Mouse (Mus musculus): ENCODE results near the gene 2210408I21Rik.
"Not testable (repeated sequence)": the region's sequence is repeated elsewhere in the genome, so short reads cannot be mapped to it uniquely, and the experiment has no call there.

The 2210408I21Rik gene

DNA sequence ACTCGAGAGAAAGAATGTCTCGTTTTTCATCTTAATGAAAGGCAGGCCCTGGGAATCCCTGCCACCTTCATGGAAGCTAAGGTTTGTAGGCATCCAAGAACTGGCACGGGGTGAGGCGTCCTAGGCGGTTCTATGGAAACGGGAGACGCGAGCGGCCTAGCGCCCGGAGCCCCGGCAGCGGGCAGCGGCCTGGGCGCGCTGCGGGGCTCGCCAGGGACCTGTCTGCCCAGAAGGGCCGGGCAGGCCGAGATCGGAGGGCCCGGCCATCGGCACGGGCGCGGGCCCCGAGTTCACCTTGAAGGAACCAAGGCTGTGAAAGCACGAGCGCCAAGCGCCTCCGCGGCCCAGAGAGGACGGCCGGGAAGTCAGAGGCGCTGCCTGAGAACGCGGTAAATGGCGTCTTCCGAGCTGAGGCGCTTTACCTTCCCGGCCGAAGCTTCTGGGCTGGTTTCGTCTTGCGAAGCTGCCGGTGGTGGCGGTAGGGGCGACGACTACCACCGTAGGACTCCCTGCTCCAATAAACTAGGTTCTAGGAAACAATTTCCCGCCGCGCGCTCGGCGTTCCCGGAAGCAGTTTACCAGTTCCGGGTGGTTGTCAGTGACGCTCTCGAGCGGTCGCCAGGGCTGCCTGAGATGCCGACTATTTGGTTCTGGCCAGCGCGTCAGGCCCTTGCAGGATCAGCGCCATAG is at the start of gene 2210408I21Rik, which contains the start of gene Slf1:
Gene 2210408I21Rik, plus strand, starts transcription at position 610 of the 690 bp plus-strand sequence.
Gene Slf1, minus strand, starts transcription at position 543 of the 690 bp plus-strand sequence.
- DNase-seq (ENCODE audit: low spot score in 2 of 2), result peak; percentile 91 to 95

DNA sequence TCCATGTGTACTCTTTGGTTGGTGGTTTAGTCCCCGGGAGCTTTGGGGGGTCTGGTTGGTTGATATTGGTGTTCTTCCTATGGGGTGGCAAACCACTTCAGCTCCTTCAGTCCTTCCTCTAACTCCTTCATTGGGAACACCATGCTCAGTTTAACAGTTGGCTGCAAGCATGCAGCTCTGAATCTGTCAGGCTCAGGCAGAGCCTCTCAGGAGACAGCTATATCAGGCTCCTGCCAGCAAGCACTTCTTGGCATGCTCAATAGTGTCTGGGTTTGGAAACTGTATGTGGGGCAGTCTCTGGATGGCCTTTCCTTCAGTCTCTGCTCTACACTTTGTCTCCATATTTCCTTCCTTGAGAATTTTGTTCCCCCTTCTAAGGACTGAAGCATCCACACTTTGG is 42.5 kb upstream of the 2210408I21Rik start:
- not testable (repeated sequence) for DNase-seq (ENCODE audit: low spot score in 2 of 2)

- no peak for DNase-seq (ENCODE audit: low spot score in 2 of 2)
Observed at GRCm38 (mm10) chr13:77107734-77108133, 27.6 kb upstream of the 2210408I21Rik start.

- no peak for DNase-seq (ENCODE audit: low spot score in 2 of 2)
Observed at GRCm38 (mm10) chr13:77118695-77119094, 16.6 kb upstream of the 2210408I21Rik start.

- no peak for DNase-seq (ENCODE audit: low spot score in 2 of 2)
Observed at GRCm38 (mm10) chr13:77125159-77125558, 10.2 kb upstream of the 2210408I21Rik start.

DNA sequence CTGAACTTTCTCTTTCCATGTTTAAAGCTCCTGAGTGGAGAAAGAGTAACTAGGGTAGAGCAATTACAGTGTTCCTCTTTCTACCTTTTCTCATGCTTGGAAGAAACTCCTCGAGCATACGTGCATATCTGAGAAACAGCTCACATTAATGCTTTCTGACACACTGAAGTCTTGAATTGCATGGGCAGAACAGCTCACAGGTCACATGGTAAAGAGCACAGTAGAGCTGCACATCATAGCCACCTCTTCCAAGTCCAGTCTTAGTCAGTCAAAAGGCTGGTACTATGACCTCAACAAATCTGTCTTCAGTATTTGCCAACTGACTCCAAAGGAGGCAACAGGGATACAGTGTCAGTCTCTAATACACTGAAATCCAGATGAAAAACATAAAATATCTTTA is 7.1 kb upstream of the 2210408I21Rik start:
- DNase-seq (ENCODE audit: low spot score in 2 of 2), result no peak

- DNase-seq (ENCODE audit: low spot score in 2 of 2), result no peak
Observed at GRCm38 (mm10) chr13:77131132-77131531, 4.2 kb upstream of the 2210408I21Rik start.

DNA sequence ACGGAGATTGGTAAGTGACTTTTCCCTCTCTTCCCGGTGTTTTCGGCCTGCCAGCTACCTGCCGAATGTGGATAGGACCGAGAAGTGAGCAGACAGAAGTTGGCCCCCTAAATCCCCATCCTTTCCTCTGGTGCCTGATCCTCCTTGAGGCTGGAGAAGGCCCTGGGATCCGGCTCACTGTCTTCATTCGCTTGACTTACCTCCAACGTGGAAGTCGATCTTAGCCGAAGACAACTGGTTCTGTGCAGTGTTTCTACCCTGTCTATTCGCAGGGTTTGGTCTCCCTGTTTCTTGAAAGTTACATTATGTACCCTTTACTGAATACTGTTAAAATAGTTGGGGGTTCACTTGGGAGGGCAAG is 261 bp downstream of the 2210408I21Rik start:
- DNase-seq (ENCODE audit: low spot score in 2 of 2), result no peak

GRCm38 (mm10) chr13:77140890-77141289 is 5.5 kb downstream of the 2210408I21Rik start:
- DNase-seq (ENCODE audit: low spot score in 2 of 2), result no peak

- no peak for DNase-seq (ENCODE audit: low spot score in 2 of 2)
Observed at GRCm38 (mm10) chr13:77177931-77178330, 42.6 kb downstream of the 2210408I21Rik start.

DNA sequence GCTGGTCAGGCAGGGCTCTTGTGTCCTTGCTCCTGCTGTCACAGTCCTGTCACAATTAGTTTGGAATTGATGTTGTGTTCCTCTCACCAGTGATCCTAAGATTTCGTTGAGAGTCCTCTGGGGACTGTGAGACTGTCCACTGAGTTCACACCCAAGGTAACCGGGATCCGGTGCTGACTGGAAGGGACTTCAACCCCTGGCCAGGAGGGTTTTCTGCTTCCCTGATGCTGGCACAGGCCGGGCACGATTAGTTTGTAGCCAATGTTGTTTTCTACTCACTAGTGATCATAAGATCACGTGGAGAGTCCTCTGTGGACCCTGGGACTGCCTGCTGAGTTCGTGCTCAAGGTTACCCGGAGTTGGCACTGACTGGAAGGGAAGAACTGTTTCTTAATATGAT is 55.3 kb downstream of the 2210408I21Rik start:
- no peak for DNase-seq (ENCODE audit: low spot score in 2 of 2)

DNA sequence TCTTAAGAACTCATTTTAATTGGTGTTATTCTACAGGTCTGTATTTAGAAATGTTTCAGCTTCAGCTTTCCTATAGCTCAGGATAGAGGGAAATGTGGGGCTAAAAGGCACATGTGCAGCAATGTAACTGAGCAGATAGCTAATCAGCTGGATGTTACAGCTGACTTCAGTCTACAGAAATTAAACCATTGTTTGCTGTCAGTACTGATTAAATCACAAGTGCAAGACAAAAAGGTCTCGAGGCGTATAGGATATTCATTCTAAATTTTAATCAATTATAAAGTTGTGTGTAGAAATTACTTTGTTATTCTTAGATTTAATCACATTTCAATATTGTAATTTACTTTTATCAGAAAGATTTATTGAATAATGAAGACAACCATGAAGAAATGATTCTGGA is 56.9 kb downstream of the 2210408I21Rik start:
- DNase-seq (ENCODE audit: low spot score in 2 of 2), result no peak

DNA sequence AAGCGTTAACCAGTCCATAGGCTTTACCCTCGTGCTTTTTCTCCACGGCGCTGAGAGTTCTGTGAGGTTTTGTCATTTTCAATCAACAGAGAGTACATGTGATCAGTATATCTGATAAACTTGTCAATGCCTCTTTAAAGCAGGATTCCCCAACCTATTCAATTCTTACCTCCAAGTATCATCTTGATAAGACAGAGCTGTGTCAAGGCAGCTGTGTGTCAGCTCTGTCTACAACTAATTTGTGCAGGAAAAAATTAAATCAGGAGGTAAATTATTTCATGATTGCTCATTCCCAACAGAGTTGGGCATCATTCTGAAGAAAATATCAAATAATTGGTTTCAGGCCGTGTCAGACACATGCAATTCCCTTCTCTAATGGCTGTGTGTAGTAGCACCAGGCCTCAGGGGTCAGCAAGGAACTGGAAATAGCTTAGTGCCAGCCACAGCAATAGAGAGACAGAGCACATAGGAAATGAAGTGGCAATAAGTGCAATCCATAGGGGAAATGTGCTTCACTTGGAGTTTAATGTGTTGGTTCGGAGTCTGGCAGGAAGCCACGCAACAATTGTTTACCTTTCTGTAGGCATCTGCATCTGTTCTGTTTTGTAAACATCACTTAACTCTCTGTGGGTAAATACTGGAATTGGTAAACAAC is 73.6 kb downstream of the 2210408I21Rik start:
- DNase-seq (ENCODE audit: low spot score in 2 of 2), result no peak

DNA sequence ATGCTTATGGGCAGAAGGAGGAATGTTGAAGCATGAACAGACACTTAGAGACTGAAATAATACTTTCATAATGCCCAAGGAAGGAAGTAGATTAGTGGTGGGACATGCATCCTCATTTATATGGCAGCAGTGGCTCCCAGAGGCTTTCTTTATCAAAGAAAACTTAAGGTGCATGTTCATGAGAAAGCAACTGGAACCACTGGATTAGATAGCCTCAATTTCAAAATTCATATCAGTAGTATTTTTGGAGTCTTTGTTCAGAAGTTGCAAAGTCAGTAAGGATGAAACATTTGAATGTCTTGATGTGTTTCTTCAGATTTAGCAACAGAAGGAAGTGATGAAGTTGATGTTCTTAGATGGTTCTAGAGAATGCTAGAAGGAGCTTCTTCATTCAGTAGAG is 77.9 kb downstream of the 2210408I21Rik start:
- no peak for DNase-seq (ENCODE audit: low spot score in 2 of 2)

DNA sequence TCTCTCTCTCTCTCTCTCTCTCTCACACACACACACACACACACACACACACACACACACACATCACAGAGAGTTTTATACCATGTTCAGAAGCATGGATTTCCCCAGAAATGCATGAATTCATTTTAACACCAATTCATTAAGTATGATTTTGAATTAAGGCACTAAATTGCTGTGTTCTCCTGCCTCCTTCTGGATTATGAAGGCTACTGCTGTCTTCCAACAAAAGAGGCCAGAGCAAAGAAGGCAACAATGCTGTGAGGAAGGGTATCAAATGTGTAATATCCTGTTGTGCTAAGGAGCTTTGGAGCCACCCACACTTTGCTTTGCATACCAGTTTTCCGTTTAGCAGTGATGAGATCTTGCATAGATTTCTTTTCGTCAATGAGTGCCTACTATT is 80.1 kb downstream of the 2210408I21Rik start:
- no peak for DNase-seq (ENCODE audit: low spot score in 2 of 2)

DNA sequence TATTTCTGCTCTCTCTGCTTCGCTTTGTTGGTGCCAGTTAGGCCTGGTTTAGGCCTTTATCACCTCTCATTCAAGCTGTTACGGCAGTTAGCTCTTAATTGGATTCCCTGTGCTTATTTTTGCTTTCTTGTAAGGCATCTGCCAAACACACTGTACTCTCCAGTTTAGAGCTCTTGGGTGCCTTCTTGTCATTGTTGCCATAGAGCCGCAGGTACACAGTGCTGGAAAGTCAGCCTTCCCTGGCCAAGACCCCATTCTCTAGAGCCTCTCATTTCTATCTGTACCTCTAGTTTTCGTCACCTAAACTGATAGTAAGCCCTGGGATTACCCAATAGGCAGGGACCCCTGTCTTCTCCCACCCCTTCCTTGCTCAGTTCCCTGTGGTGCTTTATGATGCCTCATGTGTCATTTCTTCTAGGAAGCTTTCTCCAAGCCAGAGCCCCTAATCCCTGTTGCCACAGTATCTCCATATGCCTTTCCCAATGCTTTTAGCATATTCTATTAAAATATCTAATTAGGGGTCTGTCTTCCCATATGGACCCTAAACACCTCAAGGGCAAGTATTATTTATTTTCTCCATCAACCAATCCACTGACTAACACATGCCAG is 82.4 kb downstream of the 2210408I21Rik start:
- no peak for DNase-seq (ENCODE audit: low spot score in 2 of 2)

- DNase-seq (ENCODE audit: low spot score in 2 of 2), result no peak
Observed at GRCm38 (mm10) chr13:77221072-77221471, 85.7 kb downstream of the 2210408I21Rik start.

- DNase-seq (ENCODE audit: low spot score in 2 of 2), result no peak
Observed at GRCm38 (mm10) chr13:77256541-77256940, 121.2 kb downstream of the 2210408I21Rik start.

GRCm38 (mm10) chr13:77262715-77263338 is 127.5 kb downstream of the 2210408I21Rik start:
- DNase-seq (ENCODE audit: low spot score in 2 of 2), result no peak

- no peak for DNase-seq (ENCODE audit: low spot score in 2 of 2)
Observed at GRCm38 (mm10) chr13:77263400-77264179, 128.2 kb downstream of the 2210408I21Rik start.

- no peak for DNase-seq (ENCODE audit: low spot score in 2 of 2)
Observed at GRCm38 (mm10) chr13:77264481-77264880, 129.1 kb downstream of the 2210408I21Rik start.
